Mouse (Mus musculus): ENCODE data around the gene Srsf9. TPM values are rescaled to one million over a fixed set of nuclear protein-coding genes. Genes with fewer than 3 reads are reported as not detected.
"Not testable (repeated sequence)": the region's sequence is repeated elsewhere in the genome, so short reads cannot be mapped to it uniquely, and the experiment has no call there.

The Srsf9 gene
- polyA plus RNA-seq, 1 experiment from 2014 or later, result 127 TPM

DNA sequence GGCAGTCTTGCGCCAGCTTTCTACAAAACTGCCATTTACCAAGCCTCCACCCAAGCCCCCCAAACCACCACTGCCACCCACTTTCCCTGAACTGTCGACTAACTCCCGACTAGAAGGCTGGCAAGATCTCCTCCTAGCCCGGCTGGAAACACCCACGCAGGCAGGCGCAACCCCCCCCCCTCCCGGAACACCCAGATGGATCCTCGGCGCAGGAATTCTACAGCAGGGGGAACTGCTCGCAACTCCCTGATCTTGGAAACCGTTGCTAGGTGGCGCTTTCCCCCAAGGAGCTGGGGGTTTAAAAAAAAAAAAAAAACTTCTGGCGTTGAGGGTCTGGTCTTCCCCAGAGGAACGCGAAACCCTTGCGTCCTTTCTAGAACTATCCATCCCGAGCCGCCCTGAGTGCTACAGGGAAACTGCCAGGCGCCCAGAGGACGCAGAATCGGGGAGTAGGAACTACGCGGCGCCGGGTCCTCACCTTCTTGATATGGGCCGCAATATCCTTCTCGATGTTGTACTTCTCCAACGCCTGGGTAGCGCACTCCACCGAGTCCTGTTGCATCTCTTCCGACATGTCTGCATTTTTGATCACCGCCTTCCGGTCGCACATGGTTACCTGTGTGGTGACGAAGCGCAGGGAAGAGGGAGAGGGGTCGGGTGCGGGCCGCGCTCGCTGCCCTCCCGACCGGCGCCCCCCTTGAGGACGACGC, 26.8 kb upstream of the Srsf9 start:
- H3K27me3 ChIP-seq (ENCODE audit: control insufficient read depth, insufficient read depth, low read length), result no peaks in the 10 kb centered on the region
- H3K4me2 ChIP-seq (ENCODE audit: low read depth, low read length), result peak overlapping the region; percentile 86
- ATAC-seq (ENCODE audit: insufficient read depth, low FRiP score), result no peak; the same call in 1 of the 2 replicates
- peaks cover 32% of the 10 kb centered on the region for H3K4me1 ChIP-seq (ENCODE audit: control insufficient read depth, insufficient read depth, low read length)
- H3K9me3 ChIP-seq (replicated peaks; ENCODE audit: control insufficient read depth, low read length), result no peaks in the 10 kb centered on the region
- H3K9ac ChIP-seq (ENCODE audit: low read length), result peak overlapping the region; percentile 93
- H3K4me3 ChIP-seq (replicated peaks; ENCODE audit: low read length), result peak overlapping the region; percentile 94
- WGBS, result under 1% methylated on average over 46 of the region's 46 CpGs
- peak overlapping the region; percentile 96 for H3K27ac ChIP-seq (ENCODE audit: low read length)
- peaks cover 16% of the 10 kb centered on the region for H3K36me3 ChIP-seq (ENCODE audit: control insufficient read depth, insufficient read depth, low read length)

DNA sequence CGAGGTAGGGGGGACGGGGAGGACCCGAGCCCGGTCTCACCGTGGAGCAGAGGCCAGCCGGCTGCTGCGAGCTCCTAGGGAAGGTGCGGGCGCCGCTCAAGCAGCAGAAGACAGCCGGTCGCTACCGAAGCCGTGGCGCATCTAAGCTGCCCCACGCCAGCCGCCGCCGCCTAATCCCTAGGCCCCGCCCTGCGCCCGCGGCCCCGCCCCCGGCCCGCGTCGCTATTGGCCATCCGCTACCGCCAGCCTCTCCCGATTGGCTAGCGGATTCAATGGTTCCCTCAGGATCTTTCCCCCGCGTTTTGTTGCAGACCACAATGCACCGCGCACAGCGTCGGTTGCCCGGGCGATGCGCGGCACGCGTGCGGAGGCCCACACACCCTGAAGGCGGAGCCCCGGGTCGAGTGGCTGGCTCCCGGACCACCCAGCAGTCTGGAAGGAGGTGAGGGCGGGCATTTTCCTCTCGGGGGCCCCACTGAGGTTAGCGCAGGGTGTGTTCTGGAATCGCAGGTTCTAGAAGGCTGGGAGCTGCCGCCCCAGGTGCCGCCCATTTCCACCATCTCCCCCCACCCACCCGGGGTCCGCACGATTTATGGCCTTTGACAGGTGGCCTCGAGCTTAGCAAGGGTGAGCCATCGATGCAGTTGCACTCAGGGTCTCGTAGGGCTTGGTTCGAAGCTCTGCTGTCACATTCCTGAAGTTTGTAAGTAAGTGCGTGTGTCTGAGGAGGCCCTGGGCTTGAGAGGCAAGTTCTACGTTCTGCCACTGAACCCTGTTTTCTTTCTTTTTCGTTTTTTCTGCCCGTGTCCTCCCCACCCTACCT, 26.0 kb upstream of the Srsf9 start, which contains the start of gene Dynll1:
Gene Dynll1, minus strand, starts transcription at position 208 of the 823 bp plus-strand sequence.
- Histone ChIP-seq H3K27ac (ENCODE audit: low read length) (peak within 1 kb of the TSS; percentile 96), H3K4me1 (ENCODE audit: control insufficient read depth, insufficient read depth, low read length) (peaks cover 28% of the 10 kb centered on the region), H3K4me2 (ENCODE audit: low read depth, low read length) (peak within 1 kb of the TSS; percentile 86), H3K9me3 (replicated peaks; ENCODE audit: control insufficient read depth, low read length) (no peaks in the 10 kb centered on the region), H3K27me3 (ENCODE audit: control insufficient read depth, insufficient read depth, low read length) (no peaks in the 10 kb centered on the region), H3K4me3 (replicated peaks; ENCODE audit: low read length) (peak within 1 kb of the TSS; percentile 94), H3K9ac (ENCODE audit: low read length) (peak within 1 kb of the TSS; percentile 93), H3K36me3 (ENCODE audit: control insufficient read depth, insufficient read depth, low read length) (peaks cover 14% of the 10 kb centered on the region)
- under 1% methylated on average over 61 of the region's 66 CpGs for WGBS
- peak; percentile 97 for ATAC-seq (ENCODE audit: insufficient read depth, low FRiP score)

DNA sequence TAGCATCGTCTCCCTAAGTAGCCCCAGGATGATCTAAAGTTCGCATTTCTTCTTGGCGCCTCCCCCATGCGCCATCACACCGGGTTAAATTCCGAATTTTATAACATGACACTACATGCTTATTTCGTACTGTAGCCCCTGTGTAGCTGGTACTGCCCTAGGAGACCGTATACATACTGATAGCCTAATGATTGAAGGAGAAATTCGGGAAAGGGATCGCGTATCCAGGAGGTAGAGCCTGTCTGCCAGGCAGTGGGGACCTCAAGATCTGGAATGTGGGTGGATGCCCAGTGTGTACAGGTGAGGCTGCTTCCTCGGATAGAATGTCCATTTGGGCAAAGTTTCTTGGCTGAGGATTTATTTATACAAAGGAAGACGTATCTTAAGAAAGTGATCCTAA, 25.4 kb upstream of the Srsf9 start:
- no peak for ATAC-seq (ENCODE audit: insufficient read depth, low FRiP score)
- Histone ChIP-seq H3K4me2 (ENCODE audit: low read depth, low read length) (peak overlapping the region; percentile 81), H3K36me3 (ENCODE audit: control insufficient read depth, insufficient read depth, low read length) (peaks cover 10% of the 10 kb centered on the region), H3K27me3 (ENCODE audit: control insufficient read depth, insufficient read depth, low read length) (no peaks in the 10 kb centered on the region), H3K4me1 (ENCODE audit: control insufficient read depth, insufficient read depth, low read length) (peaks cover 25% of the 10 kb centered on the region), H3K9ac (ENCODE audit: low read length) (peak overlapping the region; percentile 74), H3K27ac (ENCODE audit: low read length) (peak overlapping the region; percentile 71), H3K4me3 (replicated peaks; ENCODE audit: low read length) (peak overlapping the region; percentile 94), H3K9me3 (replicated peaks; ENCODE audit: control insufficient read depth, low read length) (no peaks in the 10 kb centered on the region)
- 17% methylated on average over 13 of the region's 13 CpGs for WGBS

DNA sequence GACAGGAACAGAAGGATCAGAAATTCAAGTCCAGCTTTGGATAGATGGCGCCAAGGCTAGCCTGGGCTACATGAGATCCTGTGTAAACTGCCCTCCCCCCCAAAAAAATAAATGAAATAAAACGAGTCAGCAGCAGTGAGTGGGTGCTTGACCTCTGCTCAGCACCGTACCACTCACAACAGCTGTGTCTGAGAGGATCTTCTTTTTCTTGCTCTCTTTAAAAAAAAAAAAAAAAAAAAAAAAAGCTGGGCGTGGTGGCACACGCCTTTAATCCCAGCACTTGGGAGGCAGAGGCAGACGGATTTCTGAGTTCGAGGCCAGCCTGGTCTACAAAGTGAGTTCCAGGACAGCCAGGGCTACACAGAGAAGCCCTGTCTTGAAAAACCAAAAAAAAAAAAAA, 24.8 kb upstream of the Srsf9 start:
- 70% methylated on average over 3 of the region's 7 CpGs for WGBS
- Histone ChIP-seq H3K4me1 (ENCODE audit: control insufficient read depth, insufficient read depth, low read length) (peaks cover 23% of the 10 kb centered on the region), H3K36me3 (ENCODE audit: control insufficient read depth, insufficient read depth, low read length) (peaks cover 10% of the 10 kb centered on the region)
- H3K27me3 ChIP-seq (ENCODE audit: control insufficient read depth, insufficient read depth, low read length); H3K9me3 ChIP-seq (replicated peaks; ENCODE audit: control insufficient read depth, low read length); H3K4me3 ChIP-seq (replicated peaks; ENCODE audit: low read length); H3K27ac ChIP-seq (ENCODE audit: low read length); ATAC-seq (ENCODE audit: insufficient read depth, low FRiP score); H3K4me2 ChIP-seq (ENCODE audit: low read depth, low read length); H3K9ac ChIP-seq (ENCODE audit: low read length): not testable (repeated sequence)

DNA sequence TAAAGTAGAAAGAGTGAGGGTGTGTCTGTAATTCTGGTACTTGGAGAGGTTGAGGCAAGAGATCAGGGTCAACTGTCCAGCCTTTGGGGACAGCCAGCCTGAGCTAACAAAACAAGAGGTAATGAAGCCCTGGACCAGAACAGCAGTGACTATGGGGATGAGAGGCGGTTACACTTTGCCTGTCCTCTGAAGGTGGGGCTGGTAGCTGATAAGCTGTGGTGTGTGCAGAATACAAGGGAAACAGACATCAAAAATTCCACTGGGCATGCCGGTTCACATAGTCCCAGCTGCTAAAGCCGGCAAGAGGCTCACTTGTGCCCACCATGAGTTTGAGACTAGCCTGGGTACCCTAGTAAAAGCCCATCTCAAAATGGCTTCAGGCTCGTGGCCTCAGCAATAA, 14.6 kb upstream of the Srsf9 start:
- ATAC-seq (ENCODE audit: insufficient read depth, low FRiP score), result no peak
- Histone ChIP-seq H3K4me3 (replicated peaks; ENCODE audit: low read length) (no peak overlapping the region), H3K4me1 (ENCODE audit: control insufficient read depth, insufficient read depth, low read length) (peaks cover 20% of the 10 kb centered on the region), H3K36me3 (ENCODE audit: control insufficient read depth, insufficient read depth, low read length) (no peaks in the 10 kb centered on the region), H3K27ac (ENCODE audit: low read length) (0 out of 2 replicates have a peak overlapping the region, but pooled peaks have one; percentile 67), H3K9me3 (replicated peaks; ENCODE audit: control insufficient read depth, low read length) (no peaks in the 10 kb centered on the region), H3K27me3 (ENCODE audit: control insufficient read depth, insufficient read depth, low read length) (no peaks in the 10 kb centered on the region), H3K4me2 (ENCODE audit: low read depth, low read length) (no peak overlapping the region), H3K9ac (ENCODE audit: low read length) (no peak overlapping the region)
- WGBS, result 71% methylated on average over 4 of the region's 4 CpGs

DNA sequence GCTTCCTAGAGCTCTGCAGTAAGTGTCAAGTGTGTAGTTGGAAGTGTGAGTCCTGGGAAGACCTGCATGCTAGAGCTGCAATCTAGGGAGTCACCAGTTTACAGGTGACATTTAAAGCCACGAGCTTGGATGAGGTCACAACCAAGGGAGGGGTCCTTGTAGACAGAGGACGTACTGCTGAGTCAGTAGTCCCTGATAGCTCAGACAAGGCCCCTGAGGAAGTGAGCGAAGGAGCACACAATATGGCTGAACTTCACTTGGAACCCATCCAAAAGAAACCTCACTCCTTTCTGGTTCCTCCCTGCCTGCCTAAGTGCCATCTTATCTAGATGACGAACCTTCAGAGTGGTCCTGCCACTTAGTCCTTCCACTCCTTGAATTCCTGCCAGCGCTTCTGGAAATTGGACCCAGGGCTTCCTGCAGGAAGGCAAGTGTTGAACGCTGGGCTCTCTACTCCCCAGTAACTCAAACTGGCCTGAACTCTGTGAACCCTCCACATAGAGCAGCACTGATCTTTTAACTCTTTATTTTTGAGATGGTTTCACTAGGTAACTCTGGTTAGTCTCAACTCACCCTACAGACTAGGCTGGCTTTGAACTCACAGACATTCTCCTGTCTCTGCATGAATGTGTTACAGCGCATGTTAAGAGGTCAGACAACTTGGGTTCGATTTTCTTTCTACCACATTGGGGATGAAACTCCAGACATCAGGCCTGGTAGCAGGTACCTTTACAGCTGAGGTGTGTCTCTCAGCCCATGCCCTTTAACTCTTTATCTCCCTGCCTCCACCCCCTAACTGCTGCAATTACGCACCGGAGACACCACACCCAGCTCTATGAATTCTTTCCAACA, 13.9 kb upstream of the Srsf9 start:
- ATAC-seq (ENCODE audit: insufficient read depth, low FRiP score), result peak; percentile 30; the same call in 1 of the 2 replicates
- no peaks in the 10 kb centered on the region for H3K9me3 ChIP-seq (replicated peaks; ENCODE audit: control insufficient read depth, low read length)
- H3K4me1 ChIP-seq (ENCODE audit: control insufficient read depth, insufficient read depth, low read length), result peaks cover 27% of the 10 kb centered on the region
- no peaks in the 10 kb centered on the region for H3K27me3 ChIP-seq (ENCODE audit: control insufficient read depth, insufficient read depth, low read length)
- H3K27ac ChIP-seq (ENCODE audit: low read length), result peak overlapping the region; percentile 67
- H3K9ac ChIP-seq (ENCODE audit: low read length), result no peak overlapping the region
- H3K4me3 ChIP-seq (replicated peaks; ENCODE audit: low read length), result no peak overlapping the region
- H3K36me3 ChIP-seq (ENCODE audit: control insufficient read depth, insufficient read depth, low read length), result no peaks in the 10 kb centered on the region
- no peak overlapping the region for H3K4me2 ChIP-seq (ENCODE audit: low read depth, low read length)
- WGBS, result 56% methylated on average over 10 of the region's 10 CpGs

DNA sequence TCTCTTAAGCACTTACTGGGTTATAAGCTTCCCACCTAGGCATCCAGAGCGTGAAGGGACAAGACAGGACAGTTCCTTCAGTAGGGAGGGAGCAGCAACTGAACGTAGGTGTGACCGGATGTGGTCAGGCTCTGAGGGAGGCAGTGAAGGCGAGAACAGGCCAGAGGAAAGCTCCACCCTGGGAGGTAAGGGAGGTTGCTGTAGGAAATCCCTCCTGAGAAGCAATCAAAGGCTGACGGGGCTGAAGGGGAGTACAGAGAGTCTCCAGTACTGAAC, 13.4 kb upstream of the Srsf9 start:
- WGBS, result 38% methylated on average over 5 of the region's 5 CpGs
- H3K4me2 ChIP-seq (ENCODE audit: low read depth, low read length), result no peak overlapping the region
- peaks cover 32% of the 10 kb centered on the region for H3K4me1 ChIP-seq (ENCODE audit: control insufficient read depth, insufficient read depth, low read length)
- no peaks in the 10 kb centered on the region for H3K27me3 ChIP-seq (ENCODE audit: control insufficient read depth, insufficient read depth, low read length)
- H3K36me3 ChIP-seq (ENCODE audit: control insufficient read depth, insufficient read depth, low read length), result no peaks in the 10 kb centered on the region
- H3K4me3 ChIP-seq (replicated peaks; ENCODE audit: low read length), result no peak overlapping the region
- no peaks in the 10 kb centered on the region for H3K9me3 ChIP-seq (replicated peaks; ENCODE audit: control insufficient read depth, low read length)
- ATAC-seq (ENCODE audit: insufficient read depth, low FRiP score), result no peak
- H3K9ac ChIP-seq (ENCODE audit: low read length), result no peak overlapping the region
- H3K27ac ChIP-seq (ENCODE audit: low read length), result peak overlapping the region; percentile 67

DNA sequence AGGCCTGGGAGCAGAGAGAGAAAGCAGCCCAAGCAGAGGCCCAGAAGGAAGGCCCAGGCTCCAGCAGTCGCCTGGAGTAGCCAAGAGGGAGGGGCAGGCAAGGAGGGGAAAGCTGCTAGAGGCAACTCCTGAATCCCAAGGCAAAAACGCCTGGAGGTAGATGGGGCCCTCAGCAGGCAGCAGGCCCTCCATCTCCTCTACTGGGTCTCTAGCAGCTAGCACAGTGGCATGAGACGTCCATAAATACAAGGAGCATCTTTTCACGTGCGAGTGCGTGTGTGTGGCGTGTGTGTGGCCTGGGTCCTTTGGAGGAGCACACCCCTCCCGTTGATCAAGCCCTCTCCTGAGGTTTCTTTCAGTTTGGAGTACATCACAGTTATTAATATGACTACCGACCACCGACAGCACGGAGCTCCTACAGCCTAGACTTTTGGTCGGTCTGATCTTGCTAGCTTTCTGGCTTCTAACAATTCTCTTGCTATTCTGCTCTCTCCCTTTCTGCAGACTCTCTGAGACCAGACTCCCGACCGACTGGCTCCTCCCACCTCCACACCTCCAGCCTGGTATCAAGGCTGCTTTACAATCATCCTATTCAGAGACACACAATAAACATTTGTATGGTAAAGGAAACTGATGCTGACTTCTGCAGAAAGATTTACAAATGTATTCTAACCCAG, 9.9 kb upstream of the Srsf9 start:
- H3K4me2 ChIP-seq (ENCODE audit: low read depth, low read length), result peak overlapping the region; percentile 29; the same call in 1 of the 2 replicates
- H3K9ac ChIP-seq (ENCODE audit: low read length), result peak overlapping the region; percentile 67
- 16% methylated on average over 14 of the region's 14 CpGs for WGBS

More for the DNA sequence above, 9.9 kb upstream of the Srsf9 start:
- Histone ChIP-seq H3K36me3 (ENCODE audit: control insufficient read depth, insufficient read depth, low read length) (no peaks in the 10 kb centered on the region), H3K4me1 (ENCODE audit: control insufficient read depth, insufficient read depth, low read length) (peaks cover 37% of the 10 kb centered on the region), H3K27me3 (ENCODE audit: control insufficient read depth, insufficient read depth, low read length) (no peaks in the 10 kb centered on the region), H3K27ac (ENCODE audit: low read length) (peak overlapping the region; percentile 92), H3K4me3 (replicated peaks; ENCODE audit: low read length) (no peak overlapping the region), H3K9me3 (replicated peaks; ENCODE audit: control insufficient read depth, low read length) (no peaks in the 10 kb centered on the region)
- no peak for ATAC-seq (ENCODE audit: insufficient read depth, low FRiP score)

All from stomach, embryonic 16.5 days (tissue).